Mouse (Mus musculus): ENCODE measurements around the gene Atr.

Atr gene

DNA sequence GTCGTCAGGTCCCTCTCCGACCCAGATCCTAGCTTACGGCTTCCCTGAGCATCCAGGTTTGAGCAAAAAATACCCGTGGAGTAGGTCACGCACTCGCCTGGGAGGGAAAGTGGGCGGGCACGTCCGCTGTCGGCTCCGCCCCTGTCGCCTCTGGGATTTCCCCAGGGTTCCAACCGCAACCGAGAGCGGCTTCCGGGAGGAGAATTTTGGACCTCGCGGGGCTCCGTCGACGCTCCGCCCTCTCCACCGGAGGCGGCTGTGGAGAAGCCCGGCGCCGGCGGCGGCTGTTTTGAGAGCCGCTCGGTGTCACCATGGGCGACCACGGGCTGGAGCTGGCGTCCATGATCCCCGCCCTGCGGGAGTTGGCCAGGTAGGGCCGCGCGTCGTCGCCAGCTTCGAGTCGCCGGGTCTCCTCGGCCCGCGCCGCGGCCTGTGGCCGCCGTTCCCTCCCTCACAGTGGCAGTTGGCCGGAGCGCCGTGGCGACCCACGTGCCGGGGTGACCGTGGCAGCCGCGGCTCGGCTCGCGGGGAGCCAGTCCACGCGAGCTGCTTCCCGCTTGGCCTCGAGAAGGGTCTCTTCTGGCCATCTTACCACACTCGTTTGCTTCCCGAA is at the start of gene Atr:
Gene Atr (plus strand): TSS at position 184 of the 613 bp plus-strand sequence.
- DNase-seq (ENCODE audit: low spot score in 2 of 2), result peak; percentile 91 to 94

DNA sequence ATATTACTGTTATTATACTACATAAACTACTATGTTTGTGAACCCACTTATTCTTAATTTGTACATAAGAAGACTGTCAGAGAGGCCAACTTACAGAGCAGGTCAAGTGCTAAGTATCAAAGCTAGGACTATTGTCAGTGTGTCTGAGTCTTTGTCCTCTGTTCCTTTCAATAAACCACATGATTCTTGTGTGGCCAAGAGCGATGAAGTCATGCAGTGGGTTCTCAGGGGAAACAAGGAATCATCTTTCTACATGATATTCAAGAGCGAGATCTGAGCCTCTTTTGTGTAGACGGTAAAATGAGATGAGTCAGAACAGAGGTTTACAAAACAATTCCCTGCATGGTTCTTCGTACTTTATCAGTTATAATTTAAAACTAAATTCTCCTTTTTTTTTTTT is 47.8 kb upstream of the Atr start:
- DNase-seq (ENCODE audit: low spot score in 2 of 2), result no peak

DNA sequence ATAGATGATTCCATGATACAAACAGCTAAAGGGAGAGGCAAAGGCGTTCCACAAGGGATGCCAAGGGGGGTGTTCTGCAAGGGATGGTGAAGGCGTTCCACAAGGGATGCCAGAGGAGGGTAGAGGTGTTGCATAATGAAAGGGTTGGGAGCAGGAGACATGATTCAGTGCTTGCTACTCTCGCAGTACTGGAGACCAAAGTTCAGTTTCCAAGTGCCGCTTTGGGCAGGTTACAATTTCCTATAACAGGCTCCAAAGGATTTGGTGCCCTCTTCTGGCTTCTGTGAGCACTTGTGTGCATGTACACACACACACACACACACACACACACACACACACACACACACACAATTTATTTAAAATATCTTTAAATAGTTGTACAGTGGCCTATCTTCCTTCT is 45.6 kb upstream of the Atr start:
- DNase-seq (ENCODE audit: low spot score in 2 of 2), result no peak

DNA sequence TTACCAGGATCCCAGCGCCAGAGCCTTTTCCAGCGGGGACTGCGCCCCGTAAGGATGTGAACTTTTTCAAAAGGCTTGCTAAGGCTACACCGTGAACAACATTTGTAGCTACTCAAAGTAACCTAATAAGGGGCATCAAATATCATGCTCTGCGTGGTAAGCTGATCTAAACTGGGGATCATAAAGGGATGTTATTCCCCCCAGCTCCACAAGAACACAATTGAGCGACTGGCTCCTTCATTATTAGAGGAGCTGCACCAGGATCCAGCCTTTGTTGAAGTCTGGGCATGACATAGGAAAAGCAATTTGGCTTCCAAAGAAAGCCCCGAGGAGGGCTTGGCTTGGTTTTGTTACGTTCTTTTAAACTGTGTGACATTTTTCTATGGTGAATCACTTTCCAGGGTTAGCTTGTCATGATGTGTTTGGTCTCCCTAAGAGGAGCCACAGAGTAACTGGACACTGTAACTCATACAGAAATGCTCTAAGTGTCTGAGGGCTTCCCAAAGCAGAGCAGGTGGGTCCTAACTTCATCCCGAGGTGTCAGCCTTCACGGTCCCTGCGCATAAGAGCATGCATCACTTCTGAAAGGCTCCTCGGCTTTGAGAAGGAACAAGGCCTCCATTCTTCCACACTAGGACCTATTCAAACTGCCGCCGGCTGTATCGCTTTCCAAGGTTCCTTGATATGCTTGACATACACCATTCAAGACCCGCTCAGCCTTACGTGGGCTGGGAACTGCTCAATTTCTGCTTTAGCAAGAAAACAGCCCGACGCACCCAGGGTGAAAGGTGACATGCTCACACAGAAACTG is 43.5 kb upstream of the Atr start:
- DNase-seq (ENCODE audit: low spot score in 2 of 2), result no peak

DNA sequence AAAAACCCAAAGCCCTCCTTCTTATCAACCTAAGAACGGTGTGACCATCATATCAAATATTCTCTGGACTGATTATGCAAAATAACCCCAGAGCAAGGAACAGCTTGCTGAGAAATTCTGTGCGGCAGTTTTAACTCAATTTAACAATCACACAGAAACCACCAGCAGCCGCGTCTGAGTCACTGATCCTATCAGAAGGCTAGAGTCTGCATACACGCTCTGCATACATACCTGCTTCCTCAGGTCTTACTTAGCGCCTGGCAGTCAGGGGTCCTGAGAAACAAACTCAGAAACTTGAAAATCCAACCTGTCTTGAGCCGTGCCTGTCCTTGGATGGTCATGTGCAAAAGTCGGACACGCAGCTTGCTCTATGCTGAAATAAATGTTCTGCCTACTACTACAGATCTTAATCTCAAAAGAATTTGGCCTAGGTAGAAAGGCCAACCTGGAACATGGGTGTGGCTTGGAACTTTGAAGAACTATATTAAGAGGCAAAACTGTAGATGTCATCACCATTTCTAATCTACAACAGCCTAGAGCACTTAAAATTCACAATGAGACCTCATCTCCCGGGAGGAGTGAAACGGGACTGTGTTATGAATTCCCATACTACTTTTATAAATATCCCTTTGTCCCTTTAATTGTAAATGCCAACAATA is 42.3 kb upstream of the Atr start:
- no peak for DNase-seq (ENCODE audit: low spot score in 2 of 2)

DNA sequence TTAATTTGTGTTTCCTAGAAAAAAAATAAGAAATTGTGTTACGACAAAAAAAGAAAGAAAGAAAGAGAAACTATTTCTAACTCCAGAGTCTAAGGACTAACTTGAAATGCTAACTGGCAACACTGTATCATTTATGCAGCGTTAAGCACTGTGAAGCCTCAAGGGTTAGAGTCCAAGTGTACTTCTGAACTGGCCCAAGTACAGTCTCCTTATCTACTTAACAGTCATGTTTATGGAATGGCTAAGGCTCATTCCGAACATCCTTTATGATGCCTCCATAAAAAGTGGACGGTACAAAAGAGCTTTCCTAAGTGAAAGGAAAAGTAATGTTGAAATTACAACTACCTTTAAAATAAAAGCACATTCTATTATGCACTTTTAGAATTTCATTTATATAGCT is 41.7 kb upstream of the Atr start:
- DNase-seq (ENCODE audit: low spot score in 2 of 2), result no peak

DNA sequence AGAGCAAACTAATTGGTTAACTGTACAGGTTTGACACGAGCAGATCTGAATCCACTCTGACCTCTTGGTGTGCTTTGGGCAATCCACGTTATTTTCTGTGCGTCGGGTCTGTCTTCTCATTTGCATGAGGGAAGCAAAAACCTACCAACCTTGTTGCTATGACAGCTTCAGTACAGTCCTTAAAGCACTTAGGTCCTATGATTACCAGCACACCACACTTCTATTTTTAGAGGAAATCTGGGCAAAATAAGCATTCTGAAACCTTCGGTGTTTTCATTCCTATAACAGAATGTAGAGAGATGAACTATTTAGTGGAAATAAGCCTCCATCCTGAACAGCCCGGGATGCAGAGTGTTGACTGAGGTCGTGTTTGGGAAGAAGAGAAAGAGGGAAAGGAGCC is 34.9 kb upstream of the Atr start:
- DNase-seq (ENCODE audit: low spot score in 2 of 2), result no peak

DNA sequence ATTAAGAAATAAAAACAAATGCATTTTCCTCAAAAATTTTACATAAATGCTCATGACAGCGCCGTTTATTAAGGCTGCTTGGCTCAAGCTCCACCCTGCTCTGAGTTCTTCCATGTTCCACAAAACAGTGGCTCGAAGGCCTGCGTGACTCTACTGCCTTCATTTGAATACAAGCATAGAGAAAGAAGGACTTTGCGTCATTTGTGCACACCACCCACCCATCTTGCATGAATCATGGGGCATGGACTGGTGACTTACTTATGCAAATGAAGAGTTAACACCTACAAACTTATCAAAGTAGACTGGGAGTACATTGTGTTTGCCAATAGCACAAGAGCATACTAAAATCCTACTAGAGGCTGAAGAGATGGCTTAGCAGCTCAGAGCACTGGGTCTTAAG is 29.8 kb upstream of the Atr start:
- no peak for DNase-seq (ENCODE audit: low spot score in 2 of 2)

DNA sequence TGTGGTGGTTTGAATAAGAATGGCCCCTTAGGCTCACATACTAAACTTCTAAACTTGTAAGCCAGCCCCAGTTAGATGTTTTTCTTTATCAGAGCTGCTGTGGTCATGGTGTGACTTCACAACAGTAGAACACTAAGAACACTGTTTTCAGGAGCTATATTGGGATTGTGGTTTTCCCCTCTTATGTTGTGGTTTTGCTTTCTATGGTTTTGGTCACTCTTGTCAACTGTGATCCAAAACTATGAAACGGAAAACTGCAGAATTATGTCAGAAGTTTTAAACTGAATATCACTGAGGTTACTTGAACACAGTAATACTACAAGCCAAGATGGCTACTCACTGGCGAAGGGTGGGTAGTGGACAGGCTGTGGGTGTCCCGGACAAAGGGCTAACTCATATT is 24.6 kb upstream of the Atr start:
- DNase-seq (ENCODE audit: low spot score in 2 of 2), result no peak

DNA sequence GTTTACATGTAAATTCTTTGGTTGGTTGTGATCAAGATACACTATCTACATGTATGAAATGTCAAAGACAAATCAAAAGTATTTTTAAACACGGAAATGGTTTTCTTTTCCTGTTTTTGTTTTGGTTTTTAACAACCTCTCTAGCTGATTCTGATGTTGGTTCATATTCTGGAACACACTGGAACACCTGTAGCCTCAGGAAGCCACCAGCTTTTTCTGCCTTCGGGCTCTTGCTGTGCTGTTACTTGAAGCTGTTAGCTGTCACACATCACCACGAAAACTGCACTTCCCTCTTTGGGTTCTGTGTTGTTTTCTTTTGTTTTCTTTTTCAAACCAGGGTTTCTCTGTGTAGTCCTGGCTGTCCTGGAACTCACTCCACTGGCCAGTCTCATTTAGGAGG is 22.6 kb upstream of the Atr start:
- no peak for DNase-seq (ENCODE audit: low spot score in 2 of 2)

DNA sequence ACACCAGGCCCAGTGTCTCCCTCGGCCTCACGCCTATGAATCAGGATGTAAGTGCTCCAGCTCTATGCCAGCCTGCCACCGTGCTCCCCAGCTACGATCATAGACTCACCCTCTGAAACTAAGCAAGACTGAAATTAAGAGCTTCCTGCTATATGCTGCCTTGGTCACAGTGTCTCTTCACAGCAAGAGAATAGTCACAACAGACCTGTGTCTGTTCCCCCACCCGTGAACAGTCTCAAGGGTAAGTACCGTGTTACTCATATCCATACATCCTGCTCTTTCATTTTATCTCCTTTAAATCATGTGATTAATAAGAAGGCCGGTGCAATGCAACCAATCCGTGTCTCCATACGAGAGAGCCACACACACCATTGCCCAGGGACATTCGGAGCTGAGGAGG is 21.7 kb upstream of the Atr start:
- DNase-seq (ENCODE audit: low spot score in 2 of 2), result no peak

DNA sequence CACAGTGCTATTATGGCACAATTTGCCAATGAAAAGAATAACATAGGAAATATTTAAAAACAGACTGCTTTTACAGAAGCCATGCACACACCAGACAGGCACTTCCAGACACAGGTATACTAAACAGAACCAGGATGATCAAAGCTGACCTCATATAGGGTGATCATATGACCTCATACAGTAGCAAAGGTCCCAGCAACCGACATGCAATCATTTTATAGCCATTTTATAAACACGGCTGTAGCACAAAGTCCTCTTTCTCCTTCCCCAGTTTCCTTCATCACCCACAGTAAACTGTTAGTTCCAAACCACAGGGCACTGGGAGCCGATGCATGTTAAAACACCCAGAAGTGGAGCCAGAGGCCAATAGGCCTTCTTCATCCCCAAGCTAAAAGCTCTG is 18.0 kb upstream of the Atr start:
- no peak for DNase-seq (ENCODE audit: low spot score in 2 of 2)

DNA sequence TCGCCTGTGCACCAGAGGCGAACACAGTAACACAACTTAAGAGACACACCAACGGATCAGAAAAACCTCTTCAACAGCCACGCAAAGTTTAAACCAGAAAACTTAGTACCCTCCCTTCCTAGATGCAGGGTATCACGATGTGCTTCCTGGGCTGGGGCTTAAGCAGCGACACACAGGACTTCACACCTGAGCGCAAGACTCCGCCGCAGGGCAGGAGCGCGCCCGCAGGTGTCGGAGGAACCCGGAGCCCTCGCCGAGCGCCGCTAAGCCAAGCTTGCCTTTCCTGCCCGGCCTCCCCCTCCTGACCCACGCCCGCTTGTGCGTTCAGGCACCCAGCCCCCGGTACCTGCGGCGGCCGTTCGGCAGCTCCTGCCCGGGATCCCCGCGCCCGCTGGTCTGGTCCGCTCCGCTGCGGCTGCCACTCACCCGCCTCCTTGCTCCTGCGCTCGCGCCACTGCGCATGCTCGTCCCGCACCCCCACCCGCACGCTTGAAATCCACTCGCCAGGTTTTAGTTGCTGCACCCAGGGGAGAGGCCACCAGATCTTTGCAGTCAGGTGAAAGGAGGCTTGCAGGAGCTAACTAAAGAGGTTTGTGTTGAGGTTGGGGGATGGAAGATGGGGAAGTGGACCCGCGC is 12.5 kb upstream of the Atr start, which contains the start of gene Pls1:
Gene Pls1 (minus strand): TSS at position 487 of the 636 bp plus-strand sequence.
- peak; percentile 46 to 57 for DNase-seq (ENCODE audit: low spot score in 2 of 2)

DNA sequence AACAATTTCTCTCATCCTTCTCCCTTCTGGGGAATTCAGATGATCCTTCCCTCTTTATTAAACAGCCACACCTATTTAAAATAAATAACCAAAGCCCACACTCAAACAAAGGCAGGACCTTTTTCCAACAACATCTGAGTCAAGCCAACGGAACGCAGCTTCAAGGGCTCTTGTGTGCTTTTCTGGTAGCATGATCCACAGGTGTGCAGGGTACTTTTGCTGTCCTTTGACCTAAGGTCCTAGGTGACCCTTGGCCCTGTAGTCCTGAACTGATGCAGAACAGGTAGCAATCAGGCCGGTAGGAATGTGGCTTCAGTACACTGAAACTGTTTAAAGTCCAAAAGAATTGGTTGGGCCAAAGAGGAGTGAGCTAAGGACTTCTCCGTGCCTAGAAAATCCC is 11.7 kb upstream of the Atr start:
- no peak for DNase-seq (ENCODE audit: low spot score in 2 of 2)

DNA sequence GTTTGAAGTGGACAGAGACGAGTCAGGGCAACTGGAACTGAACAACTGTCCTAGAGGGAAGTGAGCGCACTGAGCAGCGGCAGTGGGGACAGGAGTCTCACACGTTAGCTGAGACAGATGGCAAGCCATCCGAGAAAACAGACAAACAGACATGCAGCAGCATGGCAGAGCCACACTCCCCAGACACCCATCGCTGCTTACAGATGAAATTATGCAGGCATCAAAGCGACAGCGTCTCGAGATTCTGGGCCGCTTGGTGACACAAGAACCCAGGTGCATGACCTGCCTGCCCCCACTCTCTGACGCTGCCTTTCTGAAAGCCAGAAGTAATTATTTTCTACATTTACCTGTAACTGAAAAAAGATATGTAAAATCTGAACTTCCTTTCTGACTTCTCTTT is 5.7 kb upstream of the Atr start:
- DNase-seq (ENCODE audit: low spot score in 2 of 2), result no peak

DNA sequence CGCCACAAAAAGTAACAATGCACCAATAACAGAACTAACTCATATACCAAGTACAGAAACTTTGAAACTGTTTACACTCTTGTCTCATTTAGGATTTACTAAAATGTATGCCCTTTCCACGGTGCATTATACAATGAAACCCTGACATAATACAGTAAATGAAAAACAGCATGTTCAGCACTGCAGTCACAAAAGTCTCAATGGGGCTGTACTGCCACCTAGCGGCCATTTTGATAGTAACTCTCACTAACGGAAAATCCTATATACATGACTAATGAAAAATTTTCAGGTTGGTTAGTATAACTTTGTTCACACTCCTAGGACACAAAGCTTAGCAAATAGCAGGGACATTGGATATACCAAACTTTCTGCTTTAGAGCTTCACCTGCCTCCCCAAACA is 4.5 kb upstream of the Atr start:
- DNase-seq (ENCODE audit: low spot score in 2 of 2), result peak in 1 of 2 experiments; percentile 51

DNA sequence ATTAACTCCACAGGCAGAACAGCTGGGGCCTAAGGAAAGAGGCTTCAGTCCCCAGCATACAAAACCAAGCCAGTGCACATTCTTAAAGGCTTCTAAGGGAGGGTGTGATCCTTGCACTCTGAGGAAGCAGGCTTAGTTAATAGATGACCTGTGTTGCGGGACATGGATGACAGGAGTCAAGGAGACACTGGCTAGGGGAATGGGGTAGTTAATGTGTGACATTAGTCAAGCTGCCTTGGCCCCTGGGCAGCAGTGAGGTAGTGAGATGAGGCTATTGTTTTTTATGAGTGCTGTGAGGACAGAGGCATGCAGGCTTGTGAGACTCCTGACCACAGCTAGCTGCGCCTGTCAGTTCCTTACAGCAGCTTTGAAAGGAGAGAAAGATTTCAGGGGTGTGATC is 2.5 kb upstream of the Atr start:
- no peak for DNase-seq (ENCODE audit: low spot score in 2 of 2)

DNA sequence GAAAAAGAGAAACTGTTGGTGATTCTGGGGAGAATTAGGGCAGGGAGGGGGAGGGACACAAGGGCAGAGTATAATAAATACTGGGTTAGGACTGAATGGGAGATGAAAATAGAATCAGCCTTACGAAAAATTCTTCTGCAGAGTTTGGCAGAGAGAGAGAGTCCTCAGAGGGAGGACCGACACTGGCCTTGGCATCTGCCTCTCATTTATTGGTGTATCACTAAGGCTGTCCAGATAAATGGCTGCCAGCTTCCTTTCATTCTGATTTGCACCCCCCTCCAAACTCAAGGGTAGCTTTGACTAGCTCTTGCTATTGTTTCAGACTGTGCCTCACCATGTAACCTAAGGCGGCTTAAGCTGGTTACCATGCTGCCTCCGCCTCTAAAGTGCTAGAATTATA is 1.4 kb upstream of the Atr start:
- peak; percentile 32 for DNase-seq (ENCODE audit: low spot score in 2 of 2)

DNA sequence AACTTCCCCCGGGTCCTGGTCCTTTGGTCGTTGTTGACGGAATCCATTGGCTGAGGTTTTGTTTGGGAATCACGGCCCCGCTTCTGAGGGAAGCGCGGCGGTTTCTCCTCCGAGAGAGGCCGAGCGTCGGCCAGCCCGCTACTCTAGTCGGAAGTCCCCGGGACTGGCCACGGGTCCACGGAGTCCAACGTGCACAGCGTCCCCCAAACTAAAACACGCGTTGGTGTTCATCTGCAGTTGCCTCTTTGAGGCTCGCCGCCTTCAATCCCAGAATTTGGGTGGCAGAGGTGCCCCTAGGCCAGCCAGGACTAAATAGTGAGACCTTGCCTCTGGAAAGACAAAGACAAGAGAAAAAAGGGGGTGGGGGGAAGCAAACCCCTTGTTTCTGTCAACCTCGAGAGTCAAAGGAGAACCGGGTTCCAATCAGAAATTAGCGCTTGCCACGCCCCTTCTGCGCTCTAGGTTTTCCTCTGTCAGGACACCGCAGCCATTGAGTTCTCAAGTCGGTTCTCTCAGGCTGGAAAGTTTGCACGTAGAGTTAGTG is 702 bp downstream of the Atr start:
- no peak for DNase-seq (ENCODE audit: low spot score in 2 of 2)

DNA sequence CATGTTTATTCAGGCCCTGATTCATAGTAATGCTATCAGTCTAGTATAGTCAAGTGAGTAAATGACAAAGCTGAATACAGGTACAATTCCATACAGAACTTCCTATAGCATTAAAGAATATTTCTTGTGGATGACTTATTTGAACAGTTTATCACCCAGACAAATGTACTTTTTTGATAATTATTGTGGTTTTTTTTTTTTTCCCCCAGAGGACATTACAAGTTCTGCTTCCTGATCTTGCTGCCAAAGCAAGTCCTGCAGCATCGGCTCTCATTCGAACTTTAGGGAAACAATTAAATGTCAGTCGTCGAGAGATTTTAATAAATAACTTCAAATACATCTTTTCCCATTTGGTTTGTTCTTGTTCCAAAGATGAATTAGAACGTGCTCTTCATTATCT is 20.8 kb downstream of the Atr start:
- no peak for DNase-seq (ENCODE audit: low spot score in 2 of 2)

DNA sequence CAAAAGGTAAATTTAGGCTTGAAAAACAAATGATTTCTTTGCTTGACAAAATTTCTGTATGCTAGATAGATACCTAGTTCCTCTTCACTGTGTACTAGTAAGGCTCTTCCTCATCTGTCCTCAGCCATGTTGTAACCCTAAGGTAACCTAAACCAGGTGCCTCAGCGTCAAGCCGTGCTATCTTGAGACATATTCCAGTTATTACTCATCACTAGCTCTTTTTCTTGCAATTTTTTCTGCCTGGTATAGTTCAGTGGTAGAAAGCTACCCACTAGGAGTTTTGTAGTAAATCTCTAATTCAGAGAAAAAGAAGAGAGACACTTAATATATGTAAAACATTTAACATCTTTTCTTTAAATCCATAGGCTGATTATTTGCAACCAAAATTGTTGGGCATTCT is 25.4 kb downstream of the Atr start:
- DNase-seq (ENCODE audit: low spot score in 2 of 2), result no peak

DNA sequence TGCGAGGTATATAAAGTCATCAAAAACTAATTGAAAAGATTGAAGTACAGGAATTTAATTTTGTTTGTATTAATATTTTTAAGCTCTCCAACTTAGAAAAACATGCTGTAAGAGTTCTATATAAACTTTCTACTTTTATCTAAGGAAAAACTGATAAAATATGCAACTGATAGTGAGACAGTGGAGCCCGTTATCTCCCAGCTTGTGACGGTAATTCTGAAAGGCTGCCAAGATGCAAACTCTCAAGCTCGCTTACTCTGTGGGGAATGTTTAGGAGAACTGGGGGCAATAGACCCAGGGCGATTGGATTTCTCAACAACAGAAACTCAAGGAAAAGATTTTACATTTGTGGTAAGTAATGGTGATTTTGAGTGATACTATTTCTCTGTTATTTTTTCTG is 40.0 kb downstream of the Atr start:
- DNase-seq (ENCODE audit: low spot score in 2 of 2), result no peak

Data from heart, adult 9 months (tissue).